Mouse (Mus musculus) monocyte, adult 2 months (primary cell): ENCODE results near the gene Mrpl24.

Experiments used
- DNase-seq, 2 experiments: peaks; one replicate each; pipeline ENCODE4 v3.0.0; 2022; ENCODE audit warnings: low spot score in 2 of 2, low read depth in 1 of 2

The Mrpl24 gene

DNA sequence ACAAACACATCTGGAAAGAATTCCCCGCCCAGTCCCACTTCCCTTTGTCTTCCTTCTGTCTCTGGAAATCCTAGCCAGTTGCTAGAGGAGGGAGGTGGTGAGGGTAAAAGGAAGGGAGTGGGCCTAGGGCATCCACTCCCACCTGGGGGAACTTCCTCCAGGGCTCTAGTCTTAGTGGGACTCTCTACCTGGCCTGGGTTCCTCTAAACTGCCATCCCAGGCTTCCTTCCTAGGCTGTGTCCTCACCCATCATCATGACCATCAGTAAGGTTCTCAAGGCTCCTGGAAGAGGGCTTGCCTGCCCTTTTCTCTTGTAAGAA lies 27.2 kb downstream of the Mrpl24 start:
- no peak for DNase-seq

GRCm38 (mm10) chr3:87947056-87947810 lies 27.9 kb downstream of the Mrpl24 start:
- DNase-seq: no peak

DNA sequence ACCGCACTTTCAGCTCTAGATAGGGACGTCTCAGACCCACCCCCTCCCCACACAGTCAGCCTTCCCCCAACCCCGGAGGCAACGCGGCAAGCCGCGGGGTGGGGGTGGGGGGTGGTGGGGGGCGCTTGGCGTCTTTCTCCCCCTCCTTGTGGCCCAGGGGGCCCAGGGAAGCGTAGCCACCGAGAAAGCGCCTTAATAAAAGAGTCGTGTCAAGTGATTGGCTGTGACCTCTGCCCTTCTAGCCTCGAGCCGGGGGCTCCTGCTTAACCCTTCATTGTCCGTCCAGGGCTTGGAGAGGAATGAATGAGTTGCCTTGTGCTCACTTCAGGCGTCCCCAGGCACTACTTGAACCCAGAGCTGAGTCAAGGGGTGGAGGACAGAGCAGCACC lies 28.5 kb downstream of the Mrpl24 start:
- DNase-seq: no peak

GRCm38 (mm10) chr3:87948378-87949265 lies 29.3 kb downstream of the Mrpl24 start, which contains the start of gene Crabp2:
Gene Crabp2 (plus strand): TSS chr3:87948666.
- no peak for DNase-seq

DNA sequence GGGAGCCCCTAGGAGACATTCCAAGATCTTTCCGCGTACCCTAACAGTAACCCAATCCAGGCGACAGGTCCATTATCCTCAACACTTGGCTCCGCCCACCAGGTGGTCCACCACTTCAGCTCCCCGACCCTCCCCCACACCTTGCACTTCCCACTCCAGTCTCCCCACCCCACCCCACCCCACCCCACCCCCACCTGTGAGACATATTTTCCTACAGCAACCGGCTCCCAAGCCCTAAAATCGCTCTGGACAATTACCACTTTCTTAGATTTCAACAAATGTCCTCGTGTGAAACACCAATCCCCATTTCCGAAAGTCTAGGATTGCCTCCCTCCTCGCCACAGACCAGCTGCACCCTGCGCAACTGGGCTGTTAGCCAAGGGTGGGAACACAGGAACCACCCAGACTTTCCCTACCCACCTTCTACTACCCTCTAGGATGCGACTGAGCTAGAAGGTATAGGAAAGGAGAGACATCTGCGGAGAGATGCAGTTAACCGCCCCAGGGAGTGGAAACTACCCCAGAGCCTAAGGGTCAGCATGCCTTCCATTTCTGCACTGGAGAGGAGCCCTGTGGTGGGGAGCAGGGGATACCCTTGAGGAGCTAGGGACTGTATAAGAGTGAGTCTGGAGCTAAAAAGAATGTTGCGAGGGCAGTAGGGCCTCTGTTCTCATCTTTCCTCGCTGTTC lies 30.1 kb downstream of the Mrpl24 start:
- no peak for DNase-seq

- DNase-seq: no peak
Observed at GRCm38 (mm10) chr3:87949955-87950515, 30.7 kb downstream of the Mrpl24 start.

- DNase-seq: no peak
Observed at GRCm38 (mm10) chr3:87951946-87952345, 32.6 kb downstream of the Mrpl24 start.

GRCm38 (mm10) chr3:87952440-87952839 lies 33.1 kb downstream of the Mrpl24 start:
- DNase-seq: no peak

- DNase-seq: no peak
Observed at GRCm38 (mm10) chr3:87958056-87958455, 38.8 kb downstream of the Mrpl24 start.

- no peak for DNase-seq
Observed at GRCm38 (mm10) chr3:87958476-87958875, 39.2 kb downstream of the Mrpl24 start.

- DNase-seq: no peak
Observed at GRCm38 (mm10) chr3:87958967-87959366, 39.7 kb downstream of the Mrpl24 start.

DNA sequence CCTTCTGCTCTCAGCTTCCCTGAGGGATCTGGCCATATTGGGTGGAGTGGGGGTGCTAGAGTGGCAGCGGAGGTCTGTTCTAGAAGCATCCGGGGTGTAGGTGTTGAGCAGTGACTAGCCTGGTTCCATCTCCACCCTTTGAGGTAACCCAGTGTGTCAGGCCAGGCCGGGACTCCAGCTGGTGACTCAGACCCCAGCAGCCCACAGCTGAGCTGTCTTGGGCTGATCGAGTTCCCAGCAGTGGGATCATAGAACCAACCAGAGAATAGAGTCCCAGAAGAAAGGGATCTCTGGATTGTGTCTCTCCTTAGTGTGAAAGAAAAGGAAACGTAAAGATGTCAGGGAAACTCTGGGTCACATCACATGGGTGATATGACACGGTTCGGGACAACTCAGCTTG lies 40.1 kb downstream of the Mrpl24 start:
- no peak for DNase-seq

GRCm38 (mm10) chr3:87960191-87960585 lies 40.9 kb downstream of the Mrpl24 start:
- no peak for DNase-seq

- peak; percentile 29 to 59 for DNase-seq
Observed at GRCm38 (mm10) chr3:87960586-87961191, 41.4 kb downstream of the Mrpl24 start.

DNA sequence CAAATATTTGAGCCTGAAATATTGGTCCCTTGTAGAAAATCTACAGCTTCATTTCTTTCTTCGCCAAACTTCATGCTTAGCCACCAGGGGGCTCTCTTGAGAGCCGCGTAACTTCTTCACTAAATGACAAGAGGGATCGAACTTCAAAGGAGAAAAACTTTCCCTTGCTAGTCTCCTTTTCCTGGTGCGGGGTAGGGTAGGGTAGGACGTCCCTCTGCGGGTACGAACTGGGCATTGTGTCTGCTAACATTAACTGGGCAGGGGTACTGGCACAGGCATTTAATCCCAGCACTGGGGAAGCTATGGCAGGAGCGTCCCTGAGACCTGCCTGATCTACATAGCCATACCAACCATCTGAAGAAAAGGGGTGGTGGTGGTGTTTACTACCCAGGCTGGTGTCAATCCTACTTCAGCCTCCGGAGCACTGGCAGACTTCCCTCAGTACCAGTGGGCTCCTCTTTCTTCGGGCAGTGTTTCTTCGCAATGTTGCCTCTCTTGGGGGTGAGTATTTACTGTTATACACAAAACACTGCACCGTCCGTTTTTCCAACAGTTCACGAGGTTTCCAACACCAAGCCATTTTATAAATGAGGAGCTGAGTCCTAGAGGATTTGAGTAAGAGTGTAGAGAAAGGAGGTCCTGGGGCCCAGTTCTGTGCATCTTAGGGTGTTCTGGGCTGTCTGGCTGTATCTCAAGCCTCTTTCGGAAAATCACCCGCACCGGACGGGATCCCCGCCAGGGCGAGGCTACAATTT lies 51.1 kb downstream of the Mrpl24 start:
- no peak for DNase-seq

- DNase-seq: no peak
Observed at GRCm38 (mm10) chr3:87970939-87971488, 51.7 kb downstream of the Mrpl24 start, which contains the start of gene Nes. Gene Nes (plus strand): TSS chr3:87971078.

DNA sequence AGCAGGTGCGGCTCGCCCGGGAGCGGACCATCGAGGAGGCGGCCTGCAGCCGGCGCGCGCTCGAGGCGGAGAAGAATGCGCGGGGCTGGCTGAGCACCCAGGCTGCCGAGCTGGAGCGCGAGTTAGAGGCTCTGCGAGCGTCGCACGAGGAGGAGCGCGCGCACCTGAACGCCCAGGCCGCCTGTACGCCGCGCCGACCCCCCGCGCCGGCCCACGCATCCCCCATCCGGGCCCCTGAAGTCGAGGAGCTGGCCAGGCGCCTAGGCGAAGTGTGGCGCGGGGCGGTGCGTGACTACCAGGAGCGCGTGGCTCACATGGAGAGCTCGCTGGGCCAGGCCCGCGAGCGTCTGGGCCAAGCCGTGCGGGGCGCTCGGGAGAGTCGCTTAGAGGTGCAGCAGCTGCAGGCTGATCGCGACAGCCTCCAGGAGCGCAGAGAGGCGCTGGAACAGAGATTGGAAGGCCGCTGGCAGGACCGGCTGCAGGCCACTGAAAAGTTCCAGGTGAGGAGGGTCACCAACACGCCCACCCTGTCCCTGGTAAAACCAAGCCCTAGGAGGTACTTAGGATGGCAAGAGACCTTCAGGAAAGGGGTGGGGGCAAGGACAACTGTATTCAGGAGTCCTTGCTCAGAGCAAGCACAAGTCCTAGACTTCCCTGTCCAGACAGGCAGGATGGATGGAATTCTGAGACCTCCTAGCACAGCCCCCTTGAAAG lies 52.3 kb downstream of the Mrpl24 start:
- DNase-seq: no peak

DNA sequence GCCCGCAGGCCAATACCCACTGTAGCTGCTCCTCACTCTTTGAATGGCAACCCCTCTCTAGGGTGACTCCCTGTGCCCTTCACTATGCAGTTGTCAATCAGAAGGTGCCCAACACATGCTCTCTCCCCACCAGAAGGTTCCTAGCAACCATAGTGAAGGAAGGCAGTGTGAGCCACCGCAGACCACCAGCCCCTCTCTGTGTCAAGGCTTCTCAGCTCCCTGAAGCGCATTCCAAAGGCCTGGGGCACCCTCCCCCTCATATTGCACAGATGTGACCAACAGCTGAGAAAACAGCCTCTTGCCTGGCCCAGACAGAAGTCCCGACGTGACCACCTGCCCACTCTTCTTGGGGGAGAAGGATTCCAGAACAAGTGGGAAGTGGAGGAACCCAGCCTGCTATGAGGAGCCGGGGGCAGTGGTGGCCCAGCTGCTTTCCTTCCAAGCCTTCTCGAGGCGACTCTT lies 52.9 kb downstream of the Mrpl24 start:
- no peak for DNase-seq

DNA sequence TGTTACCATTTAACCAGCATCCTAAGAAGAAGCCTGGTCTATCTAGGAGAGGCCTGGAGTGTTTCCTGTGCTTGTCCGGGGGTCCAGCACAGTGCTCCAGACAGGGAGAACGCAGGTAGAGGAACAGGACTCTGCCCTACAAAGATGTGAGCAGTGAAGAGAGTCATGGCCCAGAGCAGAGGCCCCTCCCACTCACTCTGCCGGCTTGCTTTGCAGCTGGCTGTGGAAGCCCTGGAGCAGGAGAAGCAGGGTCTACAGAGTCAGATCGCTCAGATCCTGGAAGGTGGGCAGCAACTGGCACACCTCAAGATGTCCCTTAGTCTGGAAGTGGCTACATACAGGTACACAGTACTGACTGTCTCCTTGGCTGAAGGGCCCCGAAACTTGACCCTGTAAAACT lies 53.5 kb downstream of the Mrpl24 start:
- no peak for DNase-seq
